ENCODE assay signal across 11 mouse cellular contexts in genomic region chr2:166206396-166207144, GRCm38 (mm10). TPM values are rescaled to one million over a fixed set of nuclear protein-coding genes. Genes with fewer than 3 reads are reported as not detected.
DNase-seq lines count a peak whose midpoint lies in the region; ATAC-seq lines count a peak whose summit lies in the region.
"Had no signal": no experiment of that assay in that cellular context is flagged by ENCODE, and none has a peak within 500 bp of the region (broad histone marks: within the 10 kb centered on the region; RNA-seq: fewer than 3 reads in every experiment).

No protein-coding gene starts in this region.

- 49% methylated on average over 5 of the region's 5 CpGs for WGBS in forebrain, embryonic 14.5 days
- 83% methylated on average over 5 of the region's 5 CpGs for WGBS in forebrain, embryonic 10.5 days
- WGBS in kidney, embryonic 16.5 days: 43% methylated on average over 5 of the region's 5 CpGs
- 70% methylated on average over 5 of the region's 5 CpGs for WGBS in limb, embryonic 10.5 days

- DNase-seq in forebrain, embryonic 14.5 days (ENCODE audit: low spot score): peak; percentile 65
- DNase-seq in forebrain, embryonic 10.5 days (ENCODE audit: extremely low spot score, low spot score): no peak
- no peak for DNase-seq in kidney, adult 18-20 months
- peak; percentile 31 for DNase-seq in cerebellum, adult 9-10 months
- no peak for DNase-seq in limb, embryonic 10.5 days (ENCODE audit: low spot score)
- DNase-seq in embryo, embryonic 11 days: no peak
- DNase-seq: adrenal gland, adult 8-10 months; B cell, adult 2 months; kidney, postnatal 4 days had no signal

- H3K4me2 ChIP-seq in forebrain, embryonic 14.5 days (ENCODE audit: low read length): no peak overlapping the region
- H3K4me2 ChIP-seq in kidney, embryonic 16.5 days (replicated peaks; ENCODE audit: low read depth, low read length): no peak overlapping the region

- no peak overlapping the region for H3K4me3 ChIP-seq in forebrain, embryonic 14.5 days (ENCODE audit: low read depth, low read length)
- H3K4me3 ChIP-seq in forebrain, embryonic 10.5 days: no peak overlapping the region
- H3K4me3 ChIP-seq in kidney, embryonic 16.5 days (ENCODE audit: low read length): no peak overlapping the region
- no peak overlapping the region for H3K4me3 ChIP-seq in limb, embryonic 10.5 days

- H3K9ac ChIP-seq in forebrain, embryonic 14.5 days (ENCODE audit: low read length): no peak overlapping the region
- no peak overlapping the region for H3K9ac ChIP-seq in kidney, embryonic 16.5 days (replicated peaks; ENCODE audit: low read length)

- H3K4me1 ChIP-seq in forebrain, embryonic 14.5 days (ENCODE audit: control insufficient read depth, insufficient read depth, low read length): no peaks in the 10 kb centered on the region
- peaks cover 19% of the 10 kb centered on the region for H3K4me1 ChIP-seq in forebrain, embryonic 10.5 days
- peaks cover 11% of the 10 kb centered on the region for H3K4me1 ChIP-seq in kidney, embryonic 16.5 days (ENCODE audit: insufficient read depth, low read length)
- H3K4me1 ChIP-seq in limb, embryonic 10.5 days: peaks cover 40% of the 10 kb centered on the region

- H3K9me3 ChIP-seq in forebrain, embryonic 14.5 days (replicated peaks; ENCODE audit: control insufficient read depth, low read length): no peaks in the 10 kb centered on the region
- no peaks in the 10 kb centered on the region for H3K9me3 ChIP-seq in forebrain, embryonic 10.5 days
- no peaks in the 10 kb centered on the region for H3K9me3 ChIP-seq in kidney, embryonic 16.5 days (ENCODE audit: low read length)
- H3K9me3 ChIP-seq in limb, embryonic 10.5 days (replicated peaks): no peaks in the 10 kb centered on the region

- H3K36me3 ChIP-seq in forebrain, embryonic 14.5 days (ENCODE audit: control insufficient read depth, insufficient read depth, low read length): no peaks in the 10 kb centered on the region
- no peaks in the 10 kb centered on the region for H3K36me3 ChIP-seq in forebrain, embryonic 10.5 days (replicated peaks)
- H3K36me3 ChIP-seq in kidney, embryonic 16.5 days (ENCODE audit: insufficient read depth, low read length): no peaks in the 10 kb centered on the region
- H3K36me3 ChIP-seq in limb, embryonic 10.5 days: no peaks in the 10 kb centered on the region

- ATAC-seq in forebrain, embryonic 14.5 days: peak; percentile 55; the same call in 1 of the 2 replicates
- ATAC-seq in kidney, embryonic 16.5 days (ENCODE audit: low FRiP score, low TSS enrichment): peak; percentile 52; the same call in 1 of the 2 replicates
- no peak for ATAC-seq in megakaryocyte progenitor cell, adult 5-6 weeks (replicated peaks; ENCODE audit: poor library complexity)

- H3K27me3 ChIP-seq in forebrain, embryonic 14.5 days (replicated peaks; ENCODE audit: control insufficient read depth, insufficient read depth, low read length): no peaks in the 10 kb centered on the region
- H3K27me3 ChIP-seq in forebrain, embryonic 10.5 days (ENCODE audit: poor library complexity, severe bottlenecking): no peaks in the 10 kb centered on the region; the same call in 1 of the 2 replicates
- no peaks in the 10 kb centered on the region for H3K27me3 ChIP-seq in kidney, embryonic 16.5 days (ENCODE audit: insufficient read depth, low read length)
- no peaks in the 10 kb centered on the region for H3K27me3 ChIP-seq in limb, embryonic 10.5 days (ENCODE audit: low read depth, poor library complexity, severe bottlenecking)

- 0 out of 2 replicates have a peak overlapping the region, but pooled peaks have one; percentile 39 for H3K27ac ChIP-seq in forebrain, embryonic 14.5 days (ENCODE audit: low read depth, low read length)
- no peak overlapping the region for H3K27ac ChIP-seq in forebrain, embryonic 10.5 days
- no peak overlapping the region for H3K27ac ChIP-seq in kidney, embryonic 16.5 days (ENCODE audit: low read length)
- peak overlapping the region; percentile 63 for H3K27ac ChIP-seq in limb, embryonic 10.5 days

RNA-seq across cellular contexts. Expression of gene Sulf2, which starts 51.1 kb away (rescaled TPM):
- 33.2 and 40.1 TPM in 2 replicates for polyA plus RNA-seq in forebrain, embryonic 14.5 days (2014; fragmentation: Nextera tagmentation; extraction: Ambion mirVana)
- 71.1 and 73.6 TPM in 2 replicates for polyA plus RNA-seq in forebrain, embryonic 10.5 days (2016; fragmentation: Nextera tagmentation; extraction: Ambion mirVana)
- polyA plus RNA-seq in kidney, embryonic 16.5 days (2015; fragmentation: Nextera tagmentation; extraction: Ambion mirVana): 52.7 and 54.8 TPM in 2 replicates
- 157 and 188 TPM in 2 replicates for polyA plus RNA-seq in limb, embryonic 10.5 days (2016; fragmentation: Nextera tagmentation; extraction: Ambion mirVana)
- 1.3 and 3.5 TPM in 2 replicates for total RNA-seq in megakaryocyte progenitor cell, adult 5-6 weeks (2015)
- total RNA-seq in megakaryocyte progenitor cell, adult 5-6 weeks (2017): 0.88 and 1.5 TPM in 2 replicates

Comparison
In these comparisons a context has a peak if more than half of its experiments do, and no peak if none do; other contexts are left out.
1. DNase-seq: peak in forebrain, embryonic 14.5 days (single experiment) and cerebellum, adult 9-10 months (single experiment); none in forebrain, embryonic 10.5 days (single experiment), kidney, adult 18-20 months (single experiment), limb, embryonic 10.5 days (single experiment) and embryo, embryonic 11 days (single experiment).
2. H3K27ac ChIP-seq: peak in forebrain, embryonic 14.5 days (single experiment) and limb, embryonic 10.5 days (single experiment); none in forebrain, embryonic 10.5 days (single experiment) and kidney, embryonic 16.5 days (single experiment).